ENCODE assay signal across 16 mouse cellular contexts in genomic region chr6:108464308-108464979, GRCm38 (mm10).
A peak's percentile ranks its signal among the peaks of the same experiment; 100 is the strongest.
DNase-seq lines count a peak whose midpoint lies in the region; ATAC-seq and TF ChIP-seq lines count a peak whose summit lies in the region.
"Had no signal": no experiment of that assay in that cellular context is flagged by ENCODE, and none has a peak within 500 bp of the region (broad histone marks: within the 10 kb centered on the region; RNA-seq: fewer than 3 reads in every experiment).

No protein-coding gene starts in this region.

- no peak overlapping the region for H3K9ac ChIP-seq in liver, adult 2 months (ENCODE audit: low read depth, low read length)
- H3K9ac ChIP-seq in heart, embryonic 12.5 days: no peak overlapping the region
- H3K9ac ChIP-seq: hindbrain, embryonic 14.5 days; midbrain, embryonic 13.5 days had no signal

- 68% methylated on average over 8 of the region's 8 CpGs for WGBS in liver, adult 2 months
- 55% methylated on average over 8 of the region's 8 CpGs for WGBS in heart, embryonic 12.5 days

- peak overlapping the region; percentile 20 for H3K27ac ChIP-seq in liver, adult 2 months (replicated peaks; ENCODE audit: insufficient read depth, low read depth, low read length)
- H3K27ac ChIP-seq in heart, embryonic 12.5 days (ENCODE audit: poor library complexity, severe bottlenecking): peak overlapping the region; percentile 81
- H3K27ac ChIP-seq: forebrain, embryonic 10.5 days; hindbrain, embryonic 14.5 days; macrophage; midbrain, embryonic 13.5 days had no signal

- H3K36me3 ChIP-seq in liver, adult 2 months (ENCODE audit: control insufficient read depth, insufficient read depth, low read length): no peaks in the 10 kb centered on the region; the same call in 1 of the 2 replicates
- H3K36me3 ChIP-seq in heart, embryonic 12.5 days: peaks cover 5% of the 10 kb centered on the region; the same call in 1 of the 2 replicates
- H3K36me3 ChIP-seq: midbrain, embryonic 13.5 days had no signal

- H3K4me1 ChIP-seq in liver, adult 2 months (ENCODE audit: control insufficient read depth, insufficient read depth, low read length): peaks cover 15% of the 10 kb centered on the region
- peaks cover 29% of the 10 kb centered on the region for H3K4me1 ChIP-seq in heart, embryonic 12.5 days (replicated peaks)

- H3K4me3 ChIP-seq in liver, adult 2 months (ENCODE audit: insufficient read depth, low read depth, low read length): no peak overlapping the region
- no peak overlapping the region for H3K4me3 ChIP-seq in heart, embryonic 12.5 days
- H3K4me3 ChIP-seq: forebrain, embryonic 10.5 days; midbrain, embryonic 13.5 days; myocyte had no signal

- no peak for TF ChIP-seq CTCF in liver, adult 2 months (IDR thresholded peaks at IDR 0.05; ENCODE audit: low read depth, low read length)

- H3K27me3 ChIP-seq in liver, adult 2 months (ENCODE audit: control insufficient read depth, insufficient read depth, low read length): no peaks in the 10 kb centered on the region
- no peaks in the 10 kb centered on the region for H3K27me3 ChIP-seq in heart, embryonic 12.5 days (replicated peaks)
- H3K27me3 ChIP-seq: midbrain, embryonic 13.5 days had no signal

- no peaks in the 10 kb centered on the region for H3K79me2 ChIP-seq in liver, adult 2 months (ENCODE audit: control insufficient read depth, insufficient read depth, low read length)

- peak; percentile 90 for DNase-seq in liver, adult 2 months (ENCODE audit: extremely low read depth, low read depth, low spot score)
- no peak for DNase-seq in liver
- DNase-seq in adrenal gland, postnatal 25 days: peak; percentile 53
- DNase-seq in thymus, postnatal 14 days: no peak
- no peak for DNase-seq in cerebellum, postnatal 14 days
- DNase-seq in layer of hippocampus, adult 18-20 months (ENCODE audit: low spot score in 2 of 2): no peak
- DNase-seq: cerebellum, adult 8-10 months; lung, adult 18-20 months; right cerebral cortex, postnatal 25 days had no signal

- H3K9me3 ChIP-seq in heart, embryonic 12.5 days (replicated peaks): no peaks in the 10 kb centered on the region
- H3K9me3 ChIP-seq: forebrain, embryonic 10.5 days; midbrain, embryonic 13.5 days had no signal

- peak; percentile 52; the same call in 1 of the 2 replicates for ATAC-seq in heart, embryonic 12.5 days (ENCODE audit: insufficient number of reproducible peaks, low FRiP score)
- ATAC-seq: CD4-positive, CD25-positive, alpha-beta regulatory T cell, adult 4 months; midbrain, embryonic 13.5 days had no signal

- TF ChIP-seq POLR2A in liver, adult 2 months (IDR thresholded peaks at IDR 0.05; ENCODE audit: extremely low read depth, insufficient read depth, low read length): no peak

- no peak overlapping the region for H3K4me2 ChIP-seq in heart, embryonic 12.5 days
- H3K4me2 ChIP-seq: hindbrain, embryonic 14.5 days; midbrain, embryonic 13.5 days had no signal

Comparison
In these comparisons a context has a peak if more than half of its experiments do, and no peak if none do; other contexts are left out.
1. DNase-seq: peak in liver, adult 2 months (single experiment) and adrenal gland, postnatal 25 days (single experiment); none in liver (single experiment), thymus, postnatal 14 days (single experiment), cerebellum, postnatal 14 days (0 of 2) and layer of hippocampus, adult 18-20 months (0 of 2).